Mouse (Mus musculus) c-Kit-positive CD71-positive TER-119-negative erythroid progenitor cells, embryonic 14.5 days (primary cell): ENCODE measurements at regions not wholly inside any gene's neighbourhood (a gene's known extent, or its start where the extent isn't known, plus 50 kb on each side); places are given as distances from the start of the nearest gene placed in this dataset.

Source experiments
- DNase-seq: peaks from one replicate; pipeline ENCODE4 v3.0.0-alpha.2; 2013; ENCODE audit warnings: low read depth

DNA sequence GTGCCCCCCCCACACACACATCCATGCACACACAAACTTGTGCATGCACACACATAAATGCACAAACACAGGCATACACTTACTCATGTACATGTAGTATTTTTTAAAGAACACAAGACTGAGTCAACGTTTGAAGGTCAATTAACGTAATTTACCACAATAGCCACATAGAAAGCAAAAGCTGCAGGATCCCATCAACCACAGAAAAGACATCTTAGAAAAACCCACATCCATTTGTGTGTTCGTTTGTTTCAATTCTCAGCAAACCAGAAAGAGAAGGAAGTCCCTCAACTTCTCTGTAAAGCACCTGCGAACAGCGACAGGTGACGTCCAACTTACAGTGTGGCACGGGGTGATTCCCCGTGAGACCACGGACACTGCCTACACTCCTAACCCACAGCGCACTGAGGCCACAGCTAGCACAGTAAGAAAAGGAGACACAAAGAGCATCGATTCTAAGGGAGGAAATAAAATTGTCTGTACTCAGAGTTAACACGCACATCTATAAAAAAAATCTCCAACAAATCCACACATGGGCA, 53.8 kb downstream of the Dio3 start:
- no peak for DNase-seq

- no peak for DNase-seq
Observed at GRCm38 (mm10) chr12:110334609-110335008, 55.7 kb downstream of the Dio3 start.

- no peak for DNase-seq
Observed at GRCm38 (mm10) chr12:110344280-110344827, 65.5 kb downstream of the Dio3 start.

- no peak for DNase-seq
Observed at GRCm38 (mm10) chr12:110349621-110350020, 70.8 kb downstream of the Dio3 start.

DNA sequence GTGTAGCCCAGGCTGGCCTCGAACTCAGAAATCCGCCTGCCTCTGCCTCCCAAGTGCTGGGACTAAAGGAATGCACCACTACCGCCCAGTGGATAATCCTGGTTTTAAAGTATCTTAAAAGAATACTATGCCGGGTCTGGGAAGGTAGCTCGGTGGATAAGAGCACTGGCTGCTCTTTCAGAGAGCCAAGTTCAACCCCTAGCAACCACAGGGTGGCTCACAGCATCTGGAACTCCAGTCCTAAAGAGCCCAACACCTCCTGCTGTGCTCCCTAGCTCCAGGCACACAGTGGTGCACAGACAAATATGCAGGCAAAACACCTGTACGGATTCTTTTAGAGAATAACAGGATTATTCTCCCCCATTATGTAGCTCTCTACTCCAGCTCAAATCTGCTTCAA, 77.0 kb downstream of the Dio3 start:
- no peak for DNase-seq

GRCm38 (mm10) chr12:110367102-110367501, 79.8 kb upstream of the Ppp2r5c start:
- no peak for DNase-seq

GRCm38 (mm10) chr12:110367822-110368221, 79.1 kb upstream of the Ppp2r5c start:
- DNase-seq = no peak

GRCm38 (mm10) chr12:110371886-110372690, 74.8 kb upstream of the Ppp2r5c start:
- DNase-seq = no peak

- no peak for DNase-seq
Observed at GRCm38 (mm10) chr12:110372986-110373385, 73.9 kb upstream of the Ppp2r5c start.

DNA sequence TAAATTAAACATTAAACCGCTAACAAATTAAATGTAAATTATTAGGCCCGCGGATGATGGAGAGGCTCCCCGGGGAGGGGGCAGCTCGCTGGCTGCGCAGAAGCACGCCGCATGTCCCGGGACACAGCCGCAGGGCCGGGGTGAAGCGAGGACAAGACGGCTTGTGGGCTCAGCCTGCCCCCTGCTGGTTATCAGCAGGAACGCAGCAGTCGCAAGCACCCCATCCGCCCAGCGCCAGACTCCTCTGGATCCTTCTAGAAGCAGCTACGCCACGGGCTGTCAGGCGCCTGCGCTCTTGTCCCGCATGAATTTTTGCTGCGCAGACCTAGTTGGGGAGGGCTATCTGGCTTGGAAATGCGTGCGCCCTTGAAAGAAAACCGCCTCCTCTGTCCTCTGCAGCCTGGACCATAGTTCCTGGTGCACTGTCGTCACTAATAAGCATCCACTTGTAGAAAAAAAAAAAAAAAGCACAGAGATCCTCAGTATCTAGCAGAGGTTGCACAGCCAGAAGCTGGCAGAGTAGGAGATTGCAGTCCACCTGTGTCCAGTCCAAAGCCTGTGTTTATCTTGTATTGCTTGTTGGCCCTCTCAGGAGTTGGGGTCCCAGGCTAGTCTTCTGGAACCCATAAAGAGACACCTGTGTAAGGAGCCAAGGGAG, 73.4 kb upstream of the Ppp2r5c start:
- peak; percentile 40 for DNase-seq

DNA sequence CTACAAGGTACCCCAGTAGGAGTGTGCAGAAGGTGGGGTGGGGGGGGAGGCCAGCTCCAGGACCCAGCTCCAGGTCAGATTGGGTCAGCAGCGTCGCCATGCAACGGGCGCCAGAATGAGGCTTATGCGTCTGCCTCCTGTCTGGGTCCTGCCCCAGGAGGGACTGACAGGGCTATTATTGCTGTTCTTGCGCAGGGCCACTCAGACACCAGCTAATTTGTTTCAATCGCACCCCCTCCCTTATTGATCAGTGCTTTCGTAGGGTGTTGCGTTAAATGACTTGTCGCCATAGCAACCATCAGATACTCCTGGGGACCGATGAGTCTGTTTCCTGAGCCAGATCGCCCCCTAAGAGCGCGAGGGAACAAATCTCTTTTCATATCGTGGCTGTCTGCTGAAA, 71.8 kb upstream of the Ppp2r5c start:
- DNase-seq = no peak

- DNase-seq = no peak
Observed at GRCm38 (mm10) chr12:110376062-110376837, 70.7 kb upstream of the Ppp2r5c start.

DNA sequence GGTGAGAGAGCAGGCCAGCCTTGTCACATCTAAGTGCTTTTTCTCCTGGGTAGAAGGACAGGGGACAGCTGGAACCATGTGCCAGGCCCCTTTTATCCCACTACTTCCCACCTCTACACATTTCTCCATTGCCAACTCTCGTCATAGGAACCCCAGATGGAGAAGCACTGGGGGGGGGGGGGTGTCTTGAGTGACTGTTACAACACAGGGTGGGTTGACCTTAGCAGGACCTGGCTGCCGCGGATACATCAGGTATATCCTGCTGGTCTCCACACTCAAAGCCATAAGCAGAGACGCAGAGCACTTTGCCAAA, 70.1 kb upstream of the Ppp2r5c start:
- DNase-seq = no peak

DNA sequence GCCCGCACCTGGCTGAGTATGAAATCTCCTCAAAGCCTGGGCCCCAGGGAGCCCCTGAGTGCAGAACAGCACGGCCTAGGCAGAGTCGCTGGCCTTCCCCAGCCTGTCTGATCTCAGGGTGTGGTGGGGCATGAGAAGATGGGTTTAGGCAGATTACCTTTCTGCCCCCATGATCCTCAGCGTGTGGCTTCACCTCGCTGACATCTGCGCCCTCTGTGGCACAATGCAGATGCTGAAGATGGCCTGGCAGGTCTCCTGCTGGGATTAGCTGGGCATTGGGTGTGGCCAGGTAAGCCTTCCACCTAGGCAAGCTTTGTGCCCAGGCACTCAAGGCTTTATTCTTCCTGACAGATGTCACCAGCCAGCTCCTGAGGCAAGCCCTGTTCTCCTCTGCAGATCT, 69.6 kb upstream of the Ppp2r5c start:
- DNase-seq = no peak

GRCm38 (mm10) chr12:110377734-110378133, 69.2 kb upstream of the Ppp2r5c start:
- DNase-seq = peak; percentile 29

DNA sequence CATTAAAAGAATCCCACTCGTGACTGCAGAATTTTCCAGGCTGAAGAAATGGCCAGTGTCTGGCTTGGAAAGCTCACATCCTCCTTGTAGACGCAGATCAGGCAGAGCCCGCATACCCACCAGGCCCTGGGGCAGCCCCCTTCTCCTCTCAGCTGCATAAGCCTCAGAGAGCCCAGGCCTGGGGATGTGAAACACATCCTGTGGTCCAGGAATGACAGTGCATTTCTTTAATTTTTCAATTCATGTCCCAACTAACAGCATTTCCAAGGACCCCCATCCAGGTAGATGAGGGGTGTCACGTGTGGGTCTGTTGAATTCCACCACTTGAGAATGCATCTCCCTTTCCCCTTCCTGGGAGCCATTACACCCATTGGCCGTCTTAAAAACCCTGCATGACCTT, 68.6 kb upstream of the Ppp2r5c start:
- no peak for DNase-seq

- no peak for DNase-seq
Observed at GRCm38 (mm10) chr12:110379721-110380120, 67.2 kb upstream of the Ppp2r5c start.

GRCm38 (mm10) chr12:110380831-110381750, 65.8 kb upstream of the Ppp2r5c start:
- DNase-seq = no peak

DNA sequence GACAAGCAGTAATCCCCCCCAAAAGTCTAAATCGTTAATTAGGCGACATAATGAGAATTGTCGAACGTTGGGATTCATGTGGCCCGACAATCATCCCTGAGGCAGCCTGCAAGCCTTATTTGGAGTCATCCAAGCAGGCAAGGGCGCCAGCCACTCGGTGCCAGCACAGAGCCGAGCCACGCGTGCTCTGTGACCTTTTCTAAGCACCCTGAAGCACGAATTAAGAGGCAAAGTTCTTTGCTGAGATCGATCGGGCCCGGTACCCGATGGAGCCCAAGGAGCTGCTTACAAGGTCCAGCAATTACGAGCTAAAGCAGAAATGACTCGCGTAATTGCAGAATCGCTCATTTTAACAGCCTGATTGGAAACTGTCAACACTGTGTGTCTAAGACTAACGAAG, 61.9 kb upstream of the Ppp2r5c start:
- no peak for DNase-seq

- DNase-seq = no peak
Observed at GRCm38 (mm10) chr12:110385801-110386599, 60.9 kb upstream of the Ppp2r5c start.

GRCm38 (mm10) chr12:110387056-110387455, 59.9 kb upstream of the Ppp2r5c start:
- DNase-seq = no peak
